1 mouse cellular context compared by ENCODE assay signal in the genomic region with DNA sequence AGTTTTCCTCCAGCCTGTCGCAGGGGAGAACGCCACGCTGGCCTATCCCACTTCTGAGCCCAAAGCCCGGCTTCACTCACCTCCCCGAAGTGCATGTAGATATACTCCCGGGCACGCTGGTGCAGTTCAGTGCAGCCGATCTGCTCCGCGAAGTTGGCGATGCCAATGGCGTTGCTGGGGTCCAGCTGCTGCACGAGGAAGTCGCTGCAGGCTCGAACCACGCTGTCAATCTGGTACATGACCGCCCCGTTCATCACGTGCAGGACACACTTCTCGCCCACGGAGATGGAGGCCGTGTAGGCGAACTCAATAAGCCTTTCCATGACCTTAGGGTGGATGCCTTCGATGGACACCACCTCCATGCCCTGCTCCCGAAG.
TF ChIP-seq lines count a peak whose summit lies in the region.

No protein-coding gene starts in this region.

TF ChIP-seq in MEL, 35 proteins besides CTCF, POLR2A, EP300 and RAD21:
- no peak for TF ChIP-seq SIN3A (IDR thresholded peaks at IDR 0.05; ENCODE audit: low read length)
- TF ChIP-seq TAL1 (IDR thresholded peaks at IDR 0.05; ENCODE audit: low read length): no peak
- 0 out of 2 replicates have a peak, but pooled peaks have one; percentile 4 for TF ChIP-seq RCOR1 (IDR thresholded peaks at IDR 0.05; ENCODE audit: low read depth, low read length)
